Mouse (Mus musculus) heart, embryonic 12.5 days (tissue): ENCODE data around the gene Pxt1. TPM values are rescaled to one million over a fixed set of nuclear protein-coding genes. Genes with fewer than 3 reads are reported as not detected.

ENCODE experiments used
- ATAC-seq: fragments of 200-750 bp; cut with Nextera tagmentation; 2 replicates; pipeline ENCODE4 v1.8.0; 2017; ENCODE audit warnings: moderate TSS enrichment, moderate library complexity; ENCODE audit not compliant: insufficient number of reproducible peaks, low FRiP score
- H3K27ac ChIP-seq: fragments of 300-500 bp; sonication (generic); 2 replicates; pipeline ENCODE4 v1.5.1; 2016; ENCODE audit warnings: mild to moderate bottlenecking, moderate library complexity; ENCODE audit not compliant: poor library complexity, severe bottlenecking
- H3K27me3 ChIP-seq: fragments of 300-500 bp; sonication (generic); replicated peaks from 2 replicates; pipeline ENCODE4 v1.6.1; 2016; ENCODE audit warnings: mild to moderate bottlenecking, moderate library complexity
- H3K36me3 ChIP-seq: fragments of 300-500 bp; sonication (generic); 2 replicates; pipeline ENCODE4 v1.6.1; 2016; ENCODE audit warnings: mild to moderate bottlenecking, moderate library complexity
- H3K4me1 ChIP-seq: fragments of 300-500 bp; sonication (generic); replicated peaks from 2 replicates; pipeline ENCODE4 v1.6.1; 2016; ENCODE audit warnings: mild to moderate bottlenecking
- H3K4me2 ChIP-seq: fragments of 300-500 bp; sonication (generic); 2 replicates; pipeline ENCODE4 v1.6.1; 2016; ENCODE audit warnings: mild to moderate bottlenecking, moderate library complexity
- H3K4me3 ChIP-seq: fragments of 300-500 bp; sonication (generic); 2 replicates; pipeline ENCODE4 v1.5.1; 2016; ENCODE audit warnings: mild to moderate bottlenecking
- H3K9ac ChIP-seq: fragments of 300-500 bp; sonication (generic); 2 replicates; pipeline ENCODE4 v1.6.1; 2016; ENCODE audit warnings: mild to moderate bottlenecking, moderate library complexity
- H3K9me3 ChIP-seq: fragments of 300-500 bp; sonication (generic); replicated peaks from 2 replicates; pipeline ENCODE4 v1.6.1; 2016; ENCODE audit warnings: mild to moderate bottlenecking, moderate library complexity
- WGBS: fragments of 180-500 bp; shearing (Covaris S2); methylation state at CpG from one replicate; pipeline ENCODE4 v1.1.7; 2016; 5-methylcytosine and 5-hydroxymethylcytosine counted together
- polyA plus RNA-seq: library from polyadenylated mRNA; unstranded; fragments of >200 nt; fragmentation: Nextera tagmentation; extraction: Ambion mirVana; gene quantifications from 2 replicates; pipeline ENCODE4 v1.2.1, GENCODE M21; 2016

Pxt1 gene
- polyA plus RNA-seq, 1 experiment from 2014 or later, result not detected

DNA sequence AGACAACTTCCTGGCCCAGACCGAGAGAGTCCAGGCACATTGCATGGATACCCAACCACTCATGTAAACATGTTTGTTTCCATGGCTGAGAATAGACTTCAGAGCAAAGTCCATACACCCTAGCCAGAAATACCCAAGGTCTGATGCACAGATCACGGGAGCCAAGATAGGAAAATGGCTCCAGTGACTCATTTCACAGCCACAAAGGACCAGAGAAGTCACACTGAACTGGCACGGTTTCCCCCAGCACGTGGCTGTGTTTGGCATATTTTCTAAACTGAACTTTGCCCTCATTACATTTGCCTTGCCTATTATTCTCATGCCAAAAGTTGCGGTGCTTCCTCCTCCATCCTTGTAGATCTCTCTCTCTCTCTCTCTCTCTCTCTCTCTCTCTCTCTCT lies 30.4 kb downstream of the Pxt1 start:
- Histone ChIP-seq H3K4me2 (no peak overlapping the region), H3K36me3 (no peaks in the 10 kb centered on the region), H3K9ac (no peak overlapping the region), H3K9me3 (no peaks in the 10 kb centered on the region), H3K4me1 (peaks cover 11% of the 10 kb centered on the region), H3K4me3 (no peak overlapping the region), H3K27me3 (peaks cover 19% of the 10 kb centered on the region), H3K27ac (no peak overlapping the region)
- ATAC-seq, result no peak
- 60% methylated on average over 5 of the region's 5 CpGs for whole genome bisulfite sequencing

DNA sequence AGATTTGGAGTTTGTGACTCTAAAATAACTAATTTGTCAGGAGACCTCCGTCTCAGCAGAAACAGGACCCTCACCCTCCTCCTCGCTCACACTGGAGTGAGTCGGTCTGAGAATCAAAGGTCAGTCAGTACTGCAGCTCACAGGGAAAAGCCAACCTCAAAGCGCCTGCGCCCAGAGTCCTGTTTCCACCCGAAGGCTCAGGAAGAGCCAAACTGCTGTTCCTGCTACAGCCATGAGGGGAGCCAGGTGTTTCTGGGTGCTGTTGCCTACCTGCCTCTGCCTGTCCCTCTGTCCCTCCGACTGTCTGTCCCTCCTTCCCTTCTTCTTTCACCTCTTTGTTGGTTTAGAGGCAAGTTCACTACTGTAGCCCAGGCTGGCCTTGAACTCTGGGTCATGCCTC lies 33.5 kb downstream of the Pxt1 start:
- peaks cover 16% of the 10 kb centered on the region for H3K4me1 ChIP-seq
- 26% methylated on average over 7 of the region's 7 CpGs for WGBS
- no peak overlapping the region for H3K4me3 ChIP-seq
- H3K36me3 ChIP-seq, result no peaks in the 10 kb centered on the region
- ATAC-seq, result no peak
- no peaks in the 10 kb centered on the region for H3K9me3 ChIP-seq
- H3K27ac ChIP-seq, result no peak overlapping the region
- peak overlapping the region; percentile 59; the same call in 1 of the 2 replicates for H3K9ac ChIP-seq
- H3K27me3 ChIP-seq, result peaks cover 19% of the 10 kb centered on the region
- peak overlapping the region; percentile 65; the same call in 1 of the 2 replicates for H3K4me2 ChIP-seq

DNA sequence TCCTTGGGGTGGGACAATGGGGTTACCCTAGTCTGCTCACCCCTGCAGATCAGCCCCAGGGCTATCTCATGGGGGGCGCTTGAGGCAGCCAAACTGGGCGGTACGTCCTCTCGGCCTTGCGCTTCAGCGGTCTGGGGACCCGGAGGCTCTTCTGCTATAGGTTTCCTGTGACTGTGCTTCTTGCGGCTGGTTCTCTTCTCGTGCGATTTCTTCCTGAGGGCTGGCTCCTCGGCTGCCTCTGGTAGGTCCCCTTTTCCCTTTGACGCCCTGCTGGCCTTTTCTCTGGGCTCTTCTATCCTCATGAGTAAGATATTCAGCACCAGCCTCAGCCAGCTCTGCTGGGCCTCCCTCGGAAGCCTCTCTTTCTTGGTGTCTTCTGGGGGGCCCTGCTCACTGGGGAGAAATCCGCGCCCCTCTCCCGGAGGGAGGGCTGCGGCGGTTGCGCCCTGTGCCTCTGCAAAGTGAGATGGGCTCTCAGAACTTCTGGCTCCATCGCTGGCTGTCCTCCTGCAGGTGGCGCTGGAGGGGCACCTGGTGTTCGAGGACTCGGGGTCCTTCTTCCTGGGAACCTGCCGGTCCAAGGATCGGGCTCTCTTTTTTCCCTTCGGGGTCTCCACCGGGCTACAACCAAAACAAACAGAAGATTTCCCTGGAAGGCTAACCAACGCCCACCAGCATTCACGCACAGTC lies 34.2 kb downstream of the Pxt1 start:
- no peaks in the 10 kb centered on the region for H3K9me3 ChIP-seq
- H3K27me3 ChIP-seq, result peaks cover 19% of the 10 kb centered on the region
- H3K27ac ChIP-seq, result no peak overlapping the region
- peak overlapping the region; percentile 59 for H3K9ac ChIP-seq
- 7% methylated on average over 29 of the region's 29 CpGs for WGBS
- H3K4me2 ChIP-seq, result peak overlapping the region; percentile 65
- peak; percentile 6; the same call in 1 of the 2 replicates for ATAC-seq
- H3K4me3 ChIP-seq, result peak overlapping the region; percentile 28
- peaks cover 16% of the 10 kb centered on the region for H3K4me1 ChIP-seq
- H3K36me3 ChIP-seq, result no peaks in the 10 kb centered on the region

DNA sequence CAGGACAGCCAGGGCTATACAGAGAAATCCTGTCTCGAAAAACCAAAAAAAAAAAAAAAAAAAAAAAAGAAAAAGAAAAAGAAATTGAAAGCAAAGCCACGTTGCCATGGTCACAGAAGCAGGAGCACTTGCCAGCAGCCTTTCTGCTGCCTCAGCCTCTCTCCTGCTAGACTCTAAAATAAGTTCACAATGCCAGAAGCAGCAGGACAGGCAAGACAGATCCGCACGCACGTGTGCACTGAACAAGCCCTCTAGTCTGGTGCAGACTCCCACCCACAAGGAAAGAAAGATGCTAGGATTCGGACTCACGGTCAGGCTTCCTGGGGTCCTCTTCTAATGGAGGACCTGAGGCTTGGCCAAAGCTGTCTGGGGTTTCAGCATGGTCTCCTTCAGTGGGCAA lies 35.7 kb downstream of the Pxt1 start:
- Histone ChIP-seq H3K4me2 (no peak overlapping the region), H3K4me3 (no peak overlapping the region), H3K9me3 (no peaks in the 10 kb centered on the region), H3K27ac (no peak overlapping the region), H3K9ac (no peak overlapping the region), H3K27me3 (peaks cover 19% of the 10 kb centered on the region), H3K36me3 (no peaks in the 10 kb centered on the region), H3K4me1 (peaks cover 16% of the 10 kb centered on the region)
- 84% methylated on average over 6 of the region's 7 CpGs for WGBS
- no peak for ATAC-seq

GRCm38 (mm10) chr17:28905377-28905916 lies 38.2 kb downstream of the Pxt1 start:
- no peak for ATAC-seq
- Histone ChIP-seq H3K27me3 (peaks cover 15% of the 10 kb centered on the region), H3K36me3 (no peaks in the 10 kb centered on the region), H3K4me2 (no peak overlapping the region), H3K9me3 (0 out of 2 replicates have a peak, but pooled peaks cover 6% of the 10 kb centered on the region), H3K4me3 (no peak overlapping the region), H3K27ac (no peak overlapping the region), H3K4me1 (peaks cover 16% of the 10 kb centered on the region), H3K9ac (no peak overlapping the region)
- 63% methylated on average over 13 of the region's 13 CpGs for WGBS

- ATAC-seq, result no peak; the same call in 1 of the 2 replicates
- Histone ChIP-seq H3K4me2 (no peak overlapping the region), H3K4me1 (peaks cover 14% of the 10 kb centered on the region), H3K27me3 (peaks cover 8% of the 10 kb centered on the region), H3K36me3 (no peaks in the 10 kb centered on the region), H3K27ac (no peak overlapping the region), H3K9ac (no peak overlapping the region), H3K9me3 (0 out of 2 replicates have a peak, but pooled peaks cover 6% of the 10 kb centered on the region), H3K4me3 (no peak overlapping the region)
- 31% methylated on average over 23 of the region's 23 CpGs for WGBS
Observed at GRCm38 (mm10) chr17:28904546-28905376, 38.9 kb downstream of the Pxt1 start.

DNA sequence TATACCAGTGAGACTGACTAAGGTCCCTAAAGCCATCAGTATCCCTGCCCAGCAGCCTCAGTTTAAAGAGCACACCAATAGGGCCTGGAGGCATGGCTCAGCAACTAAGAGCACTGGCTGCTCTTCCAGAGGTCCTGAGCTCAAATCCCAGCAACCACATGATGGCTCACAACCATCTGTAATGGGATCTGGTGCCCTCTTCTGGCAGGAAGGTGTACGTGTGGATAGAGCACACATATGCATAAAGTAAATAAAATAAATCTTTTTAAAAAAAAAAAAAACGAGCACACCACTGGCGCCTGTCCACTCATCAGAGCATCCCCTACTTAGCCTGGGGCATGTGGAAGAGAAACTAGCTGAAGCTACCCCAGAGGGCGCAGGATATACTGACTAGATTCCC lies 42.1 kb downstream of the Pxt1 start:
- H3K36me3 ChIP-seq, result no peaks in the 10 kb centered on the region
- no peak overlapping the region for H3K9ac ChIP-seq
- H3K27me3 ChIP-seq, result no peaks in the 10 kb centered on the region
- H3K9me3 ChIP-seq, result 0 out of 2 replicates have a peak, but pooled peaks cover 6% of the 10 kb centered on the region
- no peak overlapping the region for H3K4me3 ChIP-seq
- no peak overlapping the region for H3K27ac ChIP-seq
- ATAC-seq, result no peak
- H3K4me2 ChIP-seq, result no peak overlapping the region
- 0 out of 2 replicates have a peak, but pooled peaks cover 4% of the 10 kb centered on the region for H3K4me1 ChIP-seq
- WGBS, result 65% methylated on average over 4 of the region's 4 CpGs

DNA sequence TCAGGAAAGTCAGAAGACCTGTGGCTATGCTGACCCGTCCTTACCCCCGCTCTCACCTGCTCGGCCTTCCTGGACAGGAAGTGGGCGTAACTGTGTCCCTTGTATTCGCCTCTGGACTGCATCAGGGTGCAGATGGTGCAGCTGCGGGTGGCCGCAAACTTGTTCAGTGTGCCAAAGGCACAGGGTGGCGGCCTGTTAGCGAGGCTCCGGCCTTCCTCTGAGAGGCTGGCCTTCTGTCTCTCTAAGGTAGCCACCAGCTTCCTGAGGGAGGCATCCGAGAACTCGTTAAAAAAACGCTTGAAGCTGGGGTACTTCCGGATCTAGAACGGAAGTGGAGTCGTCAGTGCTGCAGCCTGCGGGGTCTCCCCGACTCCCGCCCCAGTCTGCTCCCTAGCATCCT lies 44.2 kb downstream of the Pxt1 start:
- H3K27ac ChIP-seq, result no peak overlapping the region
- H3K36me3 ChIP-seq, result no peaks in the 10 kb centered on the region
- no peak overlapping the region for H3K4me2 ChIP-seq
- WGBS, result 66% methylated on average over 19 of the region's 19 CpGs
- H3K4me3 ChIP-seq, result no peak overlapping the region
- 0 out of 2 replicates have a peak, but pooled peaks cover 6% of the 10 kb centered on the region for H3K9me3 ChIP-seq
- ATAC-seq, result no peak
- no peaks in the 10 kb centered on the region for H3K27me3 ChIP-seq
- no peaks in the 10 kb centered on the region for H3K4me1 ChIP-seq
- no peak overlapping the region for H3K9ac ChIP-seq

- Histone ChIP-seq H3K27me3 (no peaks in the 10 kb centered on the region), H3K27ac (no peak overlapping the region), H3K4me3 (no peak overlapping the region), H3K4me2 (no peak overlapping the region), H3K36me3 (no peaks in the 10 kb centered on the region), H3K4me1 (no peaks in the 10 kb centered on the region), H3K9ac (no peak overlapping the region), H3K9me3 (0 out of 2 replicates have a peak, but pooled peaks cover 6% of the 10 kb centered on the region)
- no peak for ATAC-seq
- WGBS, result 56% methylated on average over 5 of the region's 5 CpGs
Observed at GRCm38 (mm10) chr17:28898249-28898648, 45.4 kb downstream of the Pxt1 start.

DNA sequence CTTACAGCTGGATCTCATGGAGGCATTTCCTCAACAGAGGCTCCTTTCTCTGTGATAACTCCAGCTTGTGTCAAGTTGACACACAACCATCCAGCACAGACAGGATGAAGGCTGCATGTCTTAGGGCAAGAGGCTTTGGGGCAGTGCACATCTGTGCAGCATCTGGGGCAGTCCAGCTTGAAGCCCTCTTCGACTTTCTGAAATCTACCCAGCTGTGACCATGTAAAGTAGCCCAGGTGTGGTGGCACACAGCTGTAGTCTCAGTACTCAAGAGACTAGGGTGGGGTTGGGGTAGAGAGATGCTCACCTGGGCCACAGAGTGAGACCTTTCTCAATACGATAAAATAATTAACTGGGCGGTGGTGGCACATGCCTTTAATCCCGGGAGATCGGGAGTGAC lies 45.8 kb downstream of the Pxt1 start:
- Histone ChIP-seq H3K4me3 (no peak overlapping the region), H3K9ac (no peak overlapping the region), H3K27ac (no peak overlapping the region), H3K9me3 (0 out of 2 replicates have a peak, but pooled peaks cover 6% of the 10 kb centered on the region), H3K4me2 (no peak overlapping the region), H3K4me1 (no peaks in the 10 kb centered on the region), H3K27me3 (no peaks in the 10 kb centered on the region), H3K36me3 (no peaks in the 10 kb centered on the region)
- ATAC-seq, result no peak; the same call in 1 of the 2 replicates
- 91% methylated on average over 5 of the region's 5 CpGs for WGBS
